Mouse (Mus musculus): ENCODE data around the gene Alpk3. TPM values are rescaled to one million over a fixed set of nuclear protein-coding genes. Genes with fewer than 3 reads are reported as not detected.

Alpk3 gene
- total RNA-seq (2021) = 100 to 1,000 TPM; 286 to 347 TPM
- long read RNA-seq, experiment 1, full-length matches to known transcripts = 16 of 74 reads
- long read RNA-seq, experiment 1, partial matches to known transcripts = 42 of 74 reads
- long read RNA-seq, experiment 1, other reads (novel, unspliced or antisense) = 16 of 74 reads
- long read RNA-seq, experiment 2, full-length matches to known transcripts = 7 of 61 reads
- long read RNA-seq, experiment 2, partial matches to known transcripts = 49 of 61 reads
- long read RNA-seq, experiment 2, other reads (novel, unspliced or antisense) = 5 of 61 reads

DNA sequence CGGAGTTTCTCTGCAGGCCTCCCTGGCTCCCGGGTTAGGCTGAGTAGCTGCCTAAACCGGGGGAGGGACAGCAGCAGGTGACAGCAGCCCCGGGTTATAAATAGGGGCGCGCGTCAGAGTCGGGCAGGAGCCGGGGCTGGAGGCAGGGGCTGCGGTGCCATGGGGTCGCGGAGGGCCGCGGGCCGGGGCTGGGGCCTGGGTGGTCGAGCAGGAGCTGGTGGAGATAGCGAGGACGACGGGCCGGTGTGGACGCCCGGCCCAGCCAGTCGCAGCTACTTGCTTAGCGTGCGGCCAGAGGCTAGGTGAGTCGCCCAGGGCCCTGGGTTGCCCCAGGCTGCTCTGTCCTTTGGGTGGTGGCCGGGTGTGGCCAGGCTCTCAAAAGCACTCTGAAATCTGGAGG is at the start of gene Alpk3:
TSS of gene Alpk3 (plus strand) at position 130 of the 400 bp plus-strand sequence.
- peak; percentile 74 for DNase-seq (ENCODE audit: low spot score)

- DNase-seq (ENCODE audit: low spot score) = no peak
These were observed 49.1 kb upstream of the Alpk3 start for GRCm38 (mm10) chr7:81008285-81008684.

DNA sequence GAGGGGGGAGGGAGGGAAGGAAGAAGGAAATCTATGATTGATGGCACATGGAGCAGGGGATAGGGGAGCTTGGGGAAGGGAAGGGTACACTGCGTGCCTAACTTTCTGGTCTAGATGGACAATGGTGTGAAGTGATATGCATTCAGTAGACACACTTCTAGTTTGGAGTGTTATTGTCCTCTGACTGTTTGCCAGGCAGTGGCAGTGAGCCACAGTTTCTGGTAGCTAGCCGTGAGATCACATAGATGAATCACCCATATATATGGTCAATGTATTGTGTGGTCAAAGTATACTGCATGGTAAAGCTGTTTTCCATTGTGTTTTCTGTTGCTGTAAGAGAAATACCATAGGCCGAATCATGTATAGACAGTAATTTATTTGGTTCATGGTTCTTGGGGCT is 45.8 kb upstream of the Alpk3 start:
- DNase-seq (ENCODE audit: low spot score) = no peak

DNA sequence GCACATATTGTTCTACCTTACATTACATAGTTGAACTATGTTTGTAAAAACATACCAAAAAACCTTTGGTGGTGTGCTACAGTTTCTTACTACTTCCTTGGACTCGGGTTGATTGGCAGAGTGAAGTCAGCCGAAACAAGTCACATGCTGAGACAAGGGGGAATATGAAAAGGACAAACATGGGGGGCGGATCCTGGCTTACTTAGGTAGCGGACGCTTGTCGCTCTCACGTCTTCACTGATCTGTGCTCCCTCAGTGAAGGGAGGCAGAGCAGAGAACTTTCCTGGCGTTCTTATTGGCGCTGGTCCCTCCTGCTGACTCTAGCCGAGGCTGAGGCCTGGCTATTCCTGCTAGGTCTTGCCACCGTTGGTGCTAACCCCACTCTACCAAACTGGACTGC is 37.1 kb upstream of the Alpk3 start:
- DNase-seq (ENCODE audit: low spot score) = no peak

DNA sequence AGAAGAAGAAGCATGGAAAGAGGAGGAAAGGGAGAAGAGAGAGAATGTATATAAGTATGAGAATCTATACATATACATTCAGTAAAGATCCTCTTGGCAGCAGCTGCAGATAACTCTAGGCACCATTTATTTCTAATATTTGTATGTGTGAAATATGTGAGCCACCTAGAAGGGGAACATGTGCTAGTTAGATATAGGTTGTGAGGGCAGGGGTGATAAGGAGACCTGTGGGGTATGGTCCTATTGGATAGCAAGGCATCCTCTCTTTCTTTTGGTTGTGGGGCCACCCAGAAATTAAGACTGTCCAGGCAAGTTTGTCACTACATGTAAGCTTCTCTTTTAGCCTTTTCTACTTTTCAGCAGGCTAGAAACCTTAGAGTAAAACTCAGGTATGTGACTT is 34.7 kb upstream of the Alpk3 start:
- DNase-seq (ENCODE audit: low spot score) = no peak

GRCm38 (mm10) chr7:81024118-81024517 is 33.3 kb upstream of the Alpk3 start:
- no peak for DNase-seq (ENCODE audit: low spot score)

DNA sequence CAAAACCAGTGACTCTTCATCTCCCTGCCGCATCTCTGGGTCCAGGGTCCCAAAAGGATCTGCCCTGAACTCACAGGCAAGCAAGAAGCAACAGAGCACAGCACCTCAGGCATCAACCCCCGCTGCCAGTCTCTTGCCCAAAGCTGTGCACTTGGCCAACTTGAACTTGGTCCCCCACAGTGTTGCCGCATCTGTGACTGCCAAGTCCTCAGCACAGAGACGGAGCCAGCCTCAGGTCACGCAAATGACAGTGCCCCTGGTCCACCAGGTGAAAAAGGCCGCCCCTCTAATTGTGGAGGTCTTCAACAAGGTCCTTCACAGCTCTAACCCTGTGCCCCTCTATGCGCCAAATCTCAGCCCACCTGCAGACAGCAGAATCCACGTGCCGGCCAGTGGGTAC is 32.7 kb upstream of the Alpk3 start:
- no peak for DNase-seq (ENCODE audit: low spot score)

DNA sequence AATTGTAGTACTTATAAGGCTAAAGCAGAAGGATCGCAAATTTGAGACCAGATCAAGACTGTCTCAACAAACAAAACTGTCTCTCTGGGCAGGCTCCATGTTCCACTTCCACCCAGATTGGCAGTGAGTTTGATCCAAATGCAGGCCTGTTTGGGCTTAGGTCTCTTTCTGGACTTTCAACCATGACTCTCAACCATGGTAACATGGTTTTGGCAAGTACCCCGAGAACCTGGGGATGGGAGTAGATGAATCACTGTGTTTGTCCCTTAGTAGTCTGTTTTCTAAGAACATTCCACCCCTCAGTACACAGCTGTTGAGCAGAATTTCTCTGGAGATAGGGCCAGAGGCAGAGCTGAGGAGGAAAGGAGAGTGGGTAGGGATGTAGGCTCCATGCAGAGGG is 31.6 kb upstream of the Alpk3 start:
- peak; percentile 23 for DNase-seq (ENCODE audit: low spot score)

GRCm38 (mm10) chr7:81039711-81040110 is 17.7 kb upstream of the Alpk3 start:
- DNase-seq (ENCODE audit: low spot score) = no peak

DNA sequence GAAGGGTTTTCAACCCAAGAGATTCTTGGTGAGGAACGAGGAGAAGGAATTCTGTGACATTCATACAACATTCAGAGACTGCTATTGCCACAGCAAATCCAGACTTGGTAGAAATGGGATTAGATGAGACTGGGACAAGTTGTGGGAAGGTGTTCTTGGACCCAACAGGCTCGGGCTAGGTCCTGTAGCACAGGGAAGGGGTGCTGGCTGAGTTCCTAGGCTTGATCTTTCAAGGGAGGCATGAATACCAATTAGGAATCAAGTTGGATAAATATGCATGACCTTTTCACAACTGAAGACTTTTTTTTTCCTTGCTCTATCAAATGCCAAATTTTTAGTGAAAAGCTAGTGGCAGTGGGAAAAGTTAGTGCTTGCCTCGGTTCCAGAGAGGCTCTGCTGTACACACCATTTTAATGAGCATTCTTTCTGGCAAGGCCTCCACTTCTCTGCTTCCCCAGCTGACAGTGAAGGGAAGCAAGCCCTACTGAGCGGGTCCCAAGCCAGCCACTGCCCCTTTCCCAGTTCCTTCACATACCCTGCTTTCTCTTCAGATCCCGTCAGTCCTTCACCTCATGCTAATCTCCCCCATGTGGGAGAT is 14.3 kb upstream of the Alpk3 start:
- no peak for DNase-seq (ENCODE audit: low spot score)

GRCm38 (mm10) chr7:81047847-81048246 is 9.6 kb upstream of the Alpk3 start:
- no peak for DNase-seq (ENCODE audit: low spot score)

DNA sequence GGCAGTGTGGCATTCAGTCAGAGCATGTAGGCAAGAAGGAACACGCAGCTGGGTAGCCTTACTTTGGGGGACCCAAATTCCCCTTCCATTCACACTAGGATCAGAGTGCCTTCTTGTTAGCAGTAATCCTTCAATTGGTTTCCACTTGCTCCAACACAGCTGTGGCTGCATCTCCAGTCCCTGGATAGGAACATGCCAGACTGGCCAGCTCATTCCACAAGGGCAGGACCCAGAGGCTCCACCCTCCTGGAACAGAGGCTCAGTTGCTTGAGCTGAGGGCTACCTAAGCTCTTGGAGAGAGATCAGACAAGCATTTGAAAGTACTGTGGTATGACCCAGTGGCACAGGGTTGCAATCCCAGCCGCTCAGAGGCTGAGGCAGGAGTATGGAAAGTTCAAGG is 8.9 kb upstream of the Alpk3 start:
- DNase-seq (ENCODE audit: low spot score) = no peak

DNA sequence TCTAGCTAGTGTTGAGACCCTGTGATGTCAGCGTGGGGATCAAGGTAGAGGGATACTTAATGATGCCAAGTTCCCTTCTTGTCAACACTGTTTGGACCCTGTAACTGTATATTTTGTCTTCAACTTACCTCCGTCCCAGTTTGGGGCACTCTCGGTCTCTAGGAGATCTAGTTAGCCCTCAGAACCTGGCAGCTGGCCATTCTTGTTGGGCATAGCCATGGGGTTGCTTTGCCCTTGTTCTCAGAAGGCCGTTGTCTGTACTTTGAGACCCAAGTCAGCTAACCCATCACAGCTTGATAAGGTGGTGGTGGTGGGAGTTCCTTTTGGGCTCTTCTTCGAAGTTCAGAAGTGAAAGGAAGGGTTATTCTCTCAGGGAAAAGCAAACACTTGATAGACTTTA is 7.4 kb upstream of the Alpk3 start:
- no peak for DNase-seq (ENCODE audit: low spot score)

DNA sequence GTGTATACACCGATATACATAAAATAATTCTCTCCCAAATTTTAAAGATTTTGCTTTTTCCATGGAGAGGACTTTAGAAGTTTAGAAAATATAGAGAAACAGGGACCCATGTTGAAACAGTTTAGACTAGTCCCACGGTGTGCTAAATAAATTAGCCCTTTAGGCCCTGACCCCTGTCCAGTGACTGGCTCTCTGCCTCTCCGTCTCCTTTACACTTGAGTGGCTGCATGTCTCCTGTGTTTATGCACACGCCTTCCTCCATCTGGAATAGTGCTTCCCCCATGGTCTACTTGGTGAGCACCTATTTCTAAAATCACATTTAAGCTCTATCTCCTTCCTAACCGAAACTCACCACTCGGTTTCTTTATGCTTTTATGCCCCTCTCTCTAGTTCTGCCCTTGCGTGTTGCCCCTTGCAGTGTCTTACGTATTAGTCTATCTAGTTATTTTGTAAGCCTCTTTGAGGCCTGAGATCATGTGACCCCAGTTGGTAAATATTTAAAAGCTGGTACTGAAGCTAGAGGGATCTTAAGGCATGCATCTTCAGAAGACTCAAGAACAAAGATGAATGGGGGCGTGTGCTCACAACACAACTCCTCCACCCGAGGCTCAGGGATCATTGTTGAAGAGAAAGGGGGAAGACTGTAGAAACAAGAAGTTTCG is 1.6 kb upstream of the Alpk3 start:
- DNase-seq (ENCODE audit: low spot score) = no peak

DNA sequence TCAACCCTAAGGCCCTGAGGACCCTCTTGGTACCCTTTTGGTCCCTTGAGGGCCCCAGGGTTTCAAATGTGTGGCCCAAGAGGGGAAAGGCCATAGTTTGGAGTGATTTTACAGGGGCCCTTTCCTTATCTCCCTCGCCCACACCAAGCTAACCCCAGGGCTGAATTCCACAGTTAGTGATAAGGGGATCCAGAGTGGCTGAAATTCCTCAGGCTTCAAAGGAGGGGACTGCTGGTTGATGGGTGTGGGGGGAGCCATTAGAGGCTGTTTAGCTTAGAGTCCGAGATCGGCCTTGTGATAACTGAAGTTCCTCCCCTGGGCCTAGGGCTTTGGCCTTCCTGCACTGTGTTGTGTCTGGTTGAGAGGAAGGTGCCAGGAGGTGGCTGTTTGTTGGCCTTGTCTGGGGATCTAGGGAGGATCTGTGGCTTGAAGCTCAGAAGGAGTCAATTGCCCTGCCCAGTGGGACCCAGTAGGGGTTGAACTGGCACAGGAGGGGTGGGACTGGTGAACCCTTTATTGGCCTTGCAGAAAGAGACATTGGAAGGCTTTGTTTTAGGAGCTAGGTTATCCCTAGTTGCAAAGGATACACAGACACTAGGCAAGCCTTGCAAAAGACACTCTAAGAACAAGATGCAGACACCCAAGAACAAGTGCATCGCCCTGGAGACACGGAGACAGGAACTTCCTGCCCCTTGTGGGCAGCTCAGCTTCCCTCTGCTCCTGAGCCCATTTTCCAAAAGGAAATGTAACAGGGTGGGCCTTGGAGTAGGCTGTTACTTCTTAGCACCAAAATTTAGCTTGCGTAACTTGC is 706 bp downstream of the Alpk3 start:
- DNase-seq (ENCODE audit: low spot score) = no peak

DNA sequence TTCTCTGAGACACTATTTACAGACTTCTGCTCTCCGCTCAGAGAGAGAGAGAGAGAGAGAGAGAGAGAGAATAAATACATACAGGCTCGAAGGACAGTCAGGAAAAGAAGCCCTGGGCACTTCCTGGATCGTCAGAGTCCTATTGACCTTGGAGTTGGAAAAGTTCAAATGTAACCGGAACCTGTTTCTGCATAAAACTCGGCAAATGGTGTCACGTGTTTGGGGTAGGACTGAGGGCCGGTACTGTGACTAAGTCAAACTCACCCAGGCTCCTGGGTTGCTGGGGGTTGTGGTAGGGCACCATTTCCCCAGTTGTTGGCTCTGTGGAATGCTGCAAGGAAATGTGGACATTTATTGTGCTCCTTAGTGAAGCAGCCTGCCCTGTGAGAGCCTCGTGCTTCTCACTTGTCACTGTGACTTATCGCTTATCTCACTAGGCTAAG is 1.3 kb downstream of the Alpk3 start:
- DNase-seq (ENCODE audit: low spot score) = peak; percentile 61

DNA sequence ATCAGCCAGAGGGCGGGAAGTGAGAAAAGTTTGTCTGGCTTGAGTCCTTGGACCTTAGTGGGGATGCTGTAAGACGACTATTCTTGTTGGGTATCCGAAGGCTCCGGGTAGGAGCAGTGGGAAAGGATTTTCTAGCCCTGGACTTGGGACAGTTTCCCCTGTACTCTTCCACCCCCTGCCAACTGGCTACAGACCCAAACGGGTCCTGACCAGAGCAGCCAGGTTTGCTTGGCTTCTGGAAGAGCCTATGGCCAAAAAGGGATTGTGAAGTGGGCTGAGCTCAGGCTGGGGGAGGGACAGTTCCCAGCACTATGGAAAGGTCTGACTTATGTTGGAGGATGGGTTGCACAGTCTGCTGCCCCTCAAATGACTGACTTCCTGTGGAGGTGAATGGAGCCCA is 2.0 kb downstream of the Alpk3 start:
- DNase-seq (ENCODE audit: low spot score) = peak; percentile 54

- no peak for DNase-seq (ENCODE audit: low spot score)
These were observed 3.5 kb downstream of the Alpk3 start for GRCm38 (mm10) chr7:81060908-81061307.

- peak; percentile 61 for DNase-seq (ENCODE audit: low spot score)
These were observed 4.5 kb downstream of the Alpk3 start for GRCm38 (mm10) chr7:81061936-81062335.

DNA sequence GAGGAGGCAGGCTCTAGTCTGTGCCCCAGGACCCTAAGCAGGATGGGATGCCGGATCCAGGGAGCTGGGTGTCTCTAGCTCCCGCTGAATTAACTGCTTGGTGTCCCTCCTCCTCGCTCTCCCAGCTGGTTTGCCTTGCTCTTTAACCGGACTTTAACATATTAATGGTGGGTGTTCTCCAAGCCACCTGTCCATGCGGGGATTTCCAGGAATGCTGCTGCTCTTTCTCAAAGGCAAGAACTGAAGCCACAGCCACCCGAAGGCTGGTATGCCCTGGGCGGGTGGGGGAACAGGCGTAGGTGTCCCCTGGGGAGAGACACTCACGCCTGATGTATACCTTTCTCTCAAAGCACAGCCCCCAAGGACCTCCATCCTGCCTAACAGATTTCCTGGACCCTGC is 5.9 kb downstream of the Alpk3 start:
- no peak for DNase-seq (ENCODE audit: low spot score)

DNA sequence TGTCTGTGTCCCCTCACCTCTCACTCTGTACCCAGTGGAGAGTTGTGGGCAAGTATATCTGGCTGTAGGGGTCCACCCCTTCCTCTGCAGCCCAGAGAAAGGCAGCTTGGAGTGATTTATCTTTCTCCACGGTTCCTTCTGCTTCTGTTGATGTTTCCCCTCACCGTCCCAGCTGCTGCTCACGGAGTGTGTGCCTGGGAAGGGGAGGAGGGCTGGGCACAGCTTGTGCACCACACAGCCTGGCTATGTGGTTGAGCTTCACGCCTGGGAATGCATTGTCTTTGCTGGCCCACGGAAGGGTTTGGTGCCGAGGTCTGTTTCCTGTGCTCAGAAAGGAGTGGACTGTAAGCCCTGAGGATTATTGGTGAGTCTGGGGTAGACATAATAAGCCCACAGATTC is 9.3 kb downstream of the Alpk3 start:
- DNase-seq (ENCODE audit: low spot score) = no peak

DNA sequence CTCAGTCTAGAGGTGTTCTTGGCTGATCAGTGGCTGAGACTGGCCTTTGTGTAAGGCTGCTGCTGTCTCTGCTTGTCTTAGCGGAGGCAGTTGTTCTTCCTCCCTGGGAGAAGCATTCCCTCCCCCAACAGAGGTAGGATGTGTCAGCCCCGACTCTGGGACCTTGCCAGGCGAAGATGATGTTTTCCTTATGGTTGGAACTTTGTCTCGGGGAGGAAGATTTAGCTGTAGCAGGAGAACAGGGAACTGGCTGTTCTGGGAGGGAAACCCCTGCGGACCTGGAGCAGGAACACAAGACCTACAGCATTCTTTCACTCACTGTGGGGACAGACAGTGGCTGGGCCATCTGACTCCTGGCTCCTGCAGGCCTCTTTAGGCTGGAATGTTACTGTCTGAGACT is 15.1 kb downstream of the Alpk3 start:
- DNase-seq (ENCODE audit: low spot score) = peak; percentile 91
